Mouse (Mus musculus): ENCODE results near the gene Nol9. TPM values are rescaled to one million over a fixed set of nuclear protein-coding genes. Genes with fewer than 3 reads are reported as not detected.

Gene Nol9
- polyA plus RNA-seq, 1 experiment from 2014 or later: 16.8 TPM

GRCm38 (mm10) chr4:152077191-152077590 is 38.1 kb downstream of the Nol9 start:
- ATAC-seq (ENCODE audit: insufficient number of reproducible peaks, insufficient read depth, low FRiP score, low read depth): no peak
- Histone ChIP-seq H3K36me3 (ENCODE audit: control insufficient read depth, insufficient read depth, low read length) (no peaks in the 10 kb centered on the region), H3K4me2 (ENCODE audit: low read length) (no peak overlapping the region), H3K9me3 (ENCODE audit: control insufficient read depth, low read length) (no peaks in the 10 kb centered on the region), H3K4me3 (ENCODE audit: control insufficient read depth in 1 of 2, insufficient read depth in 1 of 2, low read depth in 1 of 2, low read length in 2 of 2) (no peak overlapping the region), H3K27ac (replicated peaks in 1 of 2; ENCODE audit: control insufficient read depth in 1 of 2, insufficient read depth in 1 of 2, low read depth in 2 of 2, low read length in 2 of 2) (no peak overlapping the region), H3K27me3 (ENCODE audit: control insufficient read depth, insufficient read depth, low read length) (no peaks in the 10 kb centered on the region), H3K9ac (ENCODE audit: low read length) (no peak overlapping the region), H3K4me1 (ENCODE audit: control insufficient read depth in 2 of 2, insufficient read depth in 2 of 2, low read length in 2 of 2) (peaks cover 6% of the 10 kb centered on the region in 2 experiments; a peak in 3 of 4 replicates)
- WGBS: 83% methylated on average over 9 of the region's 9 CpGs

GRCm38 (mm10) chr4:152078105-152078530 is 39.0 kb downstream of the Nol9 start:
- Histone ChIP-seq H3K4me3 (ENCODE audit: control insufficient read depth in 1 of 2, insufficient read depth in 1 of 2, low read depth in 1 of 2, low read length in 2 of 2) (no peak overlapping the region), H3K9ac (ENCODE audit: low read length) (no peak overlapping the region)
- 86% methylated on average over 10 of the region's 10 CpGs for WGBS

GRCm38 (mm10) chr4:152079261-152079660 is 40.1 kb downstream of the Nol9 start:
- H3K4me3 ChIP-seq (ENCODE audit: control insufficient read depth in 1 of 2, insufficient read depth in 1 of 2, low read depth in 1 of 2, low read length in 2 of 2): no peak overlapping the region
- no peak overlapping the region for H3K27ac ChIP-seq (replicated peaks in 1 of 2; ENCODE audit: control insufficient read depth in 1 of 2, insufficient read depth in 1 of 2, low read depth in 2 of 2, low read length in 2 of 2)
- H3K27me3 ChIP-seq (ENCODE audit: control insufficient read depth, insufficient read depth, low read length): no peaks in the 10 kb centered on the region
- H3K9ac ChIP-seq (ENCODE audit: low read length): no peak overlapping the region
- H3K4me2 ChIP-seq (ENCODE audit: low read length): no peak overlapping the region
- H3K9me3 ChIP-seq (ENCODE audit: control insufficient read depth, low read length): no peaks in the 10 kb centered on the region
- WGBS: 84% methylated on average over 3 of the region's 3 CpGs
- no peak for ATAC-seq (ENCODE audit: insufficient number of reproducible peaks, insufficient read depth, low FRiP score, low read depth)
- no peaks in the 10 kb centered on the region for H3K4me1 ChIP-seq (ENCODE audit: control insufficient read depth in 2 of 2, insufficient read depth in 2 of 2, low read length in 2 of 2)
- H3K36me3 ChIP-seq (ENCODE audit: control insufficient read depth, insufficient read depth, low read length): no peaks in the 10 kb centered on the region

More at GRCm38 (mm10) chr4:152078105-152078530, 39.0 kb downstream of the Nol9 start:
- Histone ChIP-seq H3K27ac (replicated peaks in 1 of 2; ENCODE audit: control insufficient read depth in 1 of 2, insufficient read depth in 1 of 2, low read depth in 2 of 2, low read length in 2 of 2) (no peak overlapping the region), H3K27me3 (ENCODE audit: control insufficient read depth, insufficient read depth, low read length) (no peaks in the 10 kb centered on the region), H3K4me2 (ENCODE audit: low read length) (no peak overlapping the region), H3K36me3 (ENCODE audit: control insufficient read depth, insufficient read depth, low read length) (no peaks in the 10 kb centered on the region), H3K4me1 (ENCODE audit: control insufficient read depth in 2 of 2, insufficient read depth in 2 of 2, low read length in 2 of 2) (no peaks in the 10 kb centered on the region), H3K9me3 (ENCODE audit: control insufficient read depth, low read length) (no peaks in the 10 kb centered on the region)
- no peak for ATAC-seq (ENCODE audit: insufficient number of reproducible peaks, insufficient read depth, low FRiP score, low read depth)

DNA sequence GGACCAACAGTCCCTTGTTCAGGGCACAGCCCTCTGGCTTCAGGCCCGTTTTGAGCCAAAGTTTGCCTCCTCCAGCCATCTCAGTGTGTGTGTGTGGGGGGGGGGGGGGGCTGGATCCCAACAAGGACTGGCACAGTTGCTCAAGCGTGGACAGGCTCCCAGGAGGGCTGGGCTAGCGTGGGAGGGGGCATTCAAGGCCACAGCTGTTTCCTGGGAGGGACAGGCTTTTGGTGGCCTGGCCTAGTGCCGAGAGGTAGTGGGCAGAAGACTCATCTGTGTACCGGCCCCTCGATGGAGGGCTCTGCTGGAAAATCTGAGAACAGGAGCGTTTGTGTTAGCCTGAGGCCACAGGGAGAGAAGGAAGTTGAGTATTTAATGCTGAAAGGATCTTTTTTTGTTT is 40.8 kb downstream of the Nol9 start:
- Histone ChIP-seq H3K9ac (ENCODE audit: low read length) (no peak overlapping the region), H3K4me1 (ENCODE audit: control insufficient read depth in 2 of 2, insufficient read depth in 2 of 2, low read length in 2 of 2) (no peaks in the 10 kb centered on the region), H3K4me2 (ENCODE audit: low read length) (no peak overlapping the region), H3K27ac (replicated peaks in 1 of 2; ENCODE audit: control insufficient read depth in 1 of 2, insufficient read depth in 1 of 2, low read depth in 2 of 2, low read length in 2 of 2) (no peak overlapping the region), H3K4me3 (ENCODE audit: control insufficient read depth in 1 of 2, insufficient read depth in 1 of 2, low read depth in 1 of 2, low read length in 2 of 2) (no peak overlapping the region), H3K36me3 (ENCODE audit: control insufficient read depth, insufficient read depth, low read length) (no peaks in the 10 kb centered on the region), H3K9me3 (ENCODE audit: control insufficient read depth, low read length) (no peaks in the 10 kb centered on the region), H3K27me3 (ENCODE audit: control insufficient read depth, insufficient read depth, low read length) (no peaks in the 10 kb centered on the region)
- WGBS: 54% methylated on average over 7 of the region's 7 CpGs
- ATAC-seq (ENCODE audit: insufficient number of reproducible peaks, insufficient read depth, low FRiP score, low read depth): no peak

DNA sequence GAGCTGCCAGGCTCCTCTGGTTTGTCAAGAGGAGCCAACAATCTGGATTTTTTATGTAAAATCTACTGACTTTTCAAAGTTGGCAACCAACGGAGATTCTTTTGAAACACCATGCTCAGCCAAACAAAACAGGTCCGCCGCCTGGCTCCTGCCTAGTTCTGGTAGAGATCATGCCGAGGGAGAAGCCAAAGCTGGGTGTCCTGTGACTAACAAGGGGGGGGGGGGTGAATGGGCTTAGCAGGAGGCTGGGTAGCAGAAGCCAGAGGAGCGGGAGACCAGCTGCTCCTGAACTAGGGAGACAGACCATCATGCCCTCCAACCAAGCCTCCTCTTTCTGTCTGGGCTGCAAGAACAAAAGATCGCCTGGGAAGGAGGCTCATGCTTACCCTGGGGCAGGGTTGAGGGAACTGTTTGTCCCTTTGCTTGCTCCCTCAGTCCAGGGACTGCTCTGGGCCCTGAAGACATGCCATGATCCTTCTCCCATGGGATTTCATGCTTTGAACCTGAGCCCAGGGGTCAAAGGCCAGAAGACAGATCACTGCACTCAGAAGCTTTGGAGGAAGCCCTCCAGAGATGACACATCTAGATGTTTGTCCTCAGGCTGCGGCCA is 44.6 kb downstream of the Nol9 start:
- Histone ChIP-seq H3K4me2 (ENCODE audit: low read length) (no peak overlapping the region), H3K4me1 (ENCODE audit: control insufficient read depth in 2 of 2, insufficient read depth in 2 of 2, low read length in 2 of 2) (peaks cover 13% of the 10 kb centered on the region in 2 experiments; a peak in 3 of 4 replicates), H3K27ac (replicated peaks in 1 of 2; ENCODE audit: control insufficient read depth in 1 of 2, insufficient read depth in 1 of 2, low read depth in 2 of 2, low read length in 2 of 2) (no peak overlapping the region), H3K9me3 (ENCODE audit: control insufficient read depth, low read length) (no peaks in the 10 kb centered on the region), H3K9ac (ENCODE audit: low read length) (no peak overlapping the region), H3K4me3 (ENCODE audit: control insufficient read depth in 1 of 2, insufficient read depth in 1 of 2, low read depth in 1 of 2, low read length in 2 of 2) (no peak overlapping the region), H3K27me3 (ENCODE audit: control insufficient read depth, insufficient read depth, low read length) (no peaks in the 10 kb centered on the region), H3K36me3 (ENCODE audit: control insufficient read depth, insufficient read depth, low read length) (no peaks in the 10 kb centered on the region)
- ATAC-seq (ENCODE audit: insufficient number of reproducible peaks, insufficient read depth, low FRiP score, low read depth): no peak
- WGBS: 67% methylated on average over 7 of the region's 7 CpGs

- Histone ChIP-seq H3K4me3 (ENCODE audit: control insufficient read depth in 1 of 2, insufficient read depth in 1 of 2, low read depth in 1 of 2, low read length in 2 of 2) (no peak overlapping the region), H3K27me3 (ENCODE audit: control insufficient read depth, insufficient read depth, low read length) (no peaks in the 10 kb centered on the region), H3K9ac (ENCODE audit: low read length) (no peak overlapping the region), H3K4me1 (ENCODE audit: control insufficient read depth in 2 of 2, insufficient read depth in 2 of 2, low read length in 2 of 2) (peaks cover 13% of the 10 kb centered on the region in 2 experiments; a peak in 3 of 4 replicates), H3K36me3 (ENCODE audit: control insufficient read depth, insufficient read depth, low read length) (no peaks in the 10 kb centered on the region), H3K27ac (replicated peaks in 1 of 2; ENCODE audit: control insufficient read depth in 1 of 2, insufficient read depth in 1 of 2, low read depth in 2 of 2, low read length in 2 of 2) (no peak overlapping the region), H3K9me3 (ENCODE audit: control insufficient read depth, low read length) (no peaks in the 10 kb centered on the region), H3K4me2 (ENCODE audit: low read length) (no peak overlapping the region)
- no peak for ATAC-seq (ENCODE audit: insufficient number of reproducible peaks, insufficient read depth, low FRiP score, low read depth)
- WGBS: 84% methylated on average over 7 of the region's 7 CpGs
These were observed 45.5 kb downstream of the Nol9 start for GRCm38 (mm10) chr4:152084616-152085015.

DNA sequence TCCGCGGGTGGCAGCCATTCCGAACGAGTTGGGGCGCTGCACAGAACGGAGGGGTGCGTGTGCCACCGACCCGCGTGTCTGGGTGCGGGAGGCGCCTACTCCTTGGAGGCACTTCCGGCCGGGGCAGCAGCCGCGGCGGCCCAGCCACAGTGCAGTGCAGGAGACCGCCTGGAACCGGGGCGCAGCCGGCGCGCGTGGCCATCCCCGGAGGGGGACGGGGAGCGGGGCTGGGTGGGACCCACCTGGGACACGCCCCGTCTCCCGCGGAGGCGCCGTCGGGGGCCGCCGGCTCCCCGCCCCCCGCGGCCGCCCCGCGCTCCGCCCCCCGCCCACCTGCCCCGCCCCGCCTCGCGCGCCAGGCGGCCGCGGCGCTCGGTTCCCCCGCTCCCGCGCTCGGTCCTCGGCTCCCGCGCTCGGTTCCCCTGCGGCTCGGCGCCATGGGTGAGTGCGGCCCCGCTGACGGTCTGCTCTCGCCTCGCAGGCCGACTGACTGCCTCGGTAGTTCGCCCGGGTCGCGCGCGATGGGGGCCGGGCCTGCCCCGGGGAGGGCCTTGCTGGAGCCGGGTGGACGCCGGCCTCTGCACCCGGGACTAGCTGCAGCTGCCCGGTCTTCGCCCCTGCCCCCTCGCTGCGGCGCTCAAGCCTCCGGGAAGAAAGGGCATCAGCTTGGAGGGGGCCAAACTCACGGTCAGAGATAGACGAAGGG is 47.5 kb downstream of the Nol9 start:
- H3K27ac ChIP-seq (replicated peaks in 1 of 2; ENCODE audit: control insufficient read depth in 1 of 2, insufficient read depth in 1 of 2, low read depth in 2 of 2, low read length in 2 of 2): peak overlapping the region; percentile 38 to 53; a peak in 1 of 4 replicates
- H3K36me3 ChIP-seq (ENCODE audit: control insufficient read depth, insufficient read depth, low read length): no peaks in the 10 kb centered on the region
- peak overlapping the region; percentile 81 for H3K4me2 ChIP-seq (ENCODE audit: low read length)
- peak; percentile 76 for ATAC-seq (ENCODE audit: insufficient number of reproducible peaks, insufficient read depth, low FRiP score, low read depth)
- under 1% methylated on average over 49 of the region's 92 CpGs for WGBS
- H3K9me3 ChIP-seq (ENCODE audit: control insufficient read depth, low read length): no peaks in the 10 kb centered on the region
- peaks cover 13% of the 10 kb centered on the region in 2 experiments; a peak in 3 of 4 replicates for H3K4me1 ChIP-seq (ENCODE audit: control insufficient read depth in 2 of 2, insufficient read depth in 2 of 2, low read length in 2 of 2)
- H3K27me3 ChIP-seq (ENCODE audit: control insufficient read depth, insufficient read depth, low read length): no peaks in the 10 kb centered on the region
- peak overlapping the region; percentile 83 to 97 for H3K4me3 ChIP-seq (ENCODE audit: control insufficient read depth in 1 of 2, insufficient read depth in 1 of 2, low read depth in 1 of 2, low read length in 2 of 2)
- H3K9ac ChIP-seq (ENCODE audit: low read length): peak overlapping the region; percentile 90
